In the genomic region with DNA sequence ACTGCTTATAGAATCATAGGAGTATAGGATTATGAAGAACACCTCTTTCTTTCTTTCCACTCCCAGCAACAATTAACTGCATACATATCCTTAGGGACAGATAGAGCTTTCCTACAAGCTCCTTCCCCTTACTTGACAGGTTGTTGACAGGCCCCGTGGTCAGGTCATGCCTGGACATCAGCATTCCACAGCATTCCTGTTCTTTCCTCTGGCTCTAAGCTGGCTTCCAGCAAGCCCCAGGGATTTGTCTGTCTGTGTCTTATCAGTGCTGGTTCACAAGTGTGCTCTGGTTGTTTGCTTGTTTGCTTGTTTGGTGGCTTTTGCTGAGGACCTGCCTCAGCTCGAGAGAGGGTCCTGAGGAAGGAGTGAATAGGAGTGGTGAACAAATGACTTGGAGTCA, we compare ENCODE assay signal across 18 mouse cellular contexts.
"Had no signal": no experiment of that assay in that cellular context is flagged by ENCODE, and none has a peak within 500 bp of the region (broad histone marks: within the 10 kb centered on the region; RNA-seq: fewer than 3 reads in every experiment).

No protein-coding gene starts in this region.

- H3K27me3 ChIP-seq: midbrain, embryonic 12.5 days; neural tube, embryonic 13.5 days; neural tube, embryonic 15.5 days had no signal

- H3K9me3 ChIP-seq: midbrain, embryonic 10.5 days; midbrain, embryonic 12.5 days; neural tube, embryonic 13.5 days had no signal

- H3K4me3 ChIP-seq: midbrain, embryonic 10.5 days; midbrain, embryonic 12.5 days; myocyte; neural tube, embryonic 13.5 days; neural tube, embryonic 15.5 days had no signal

- H3K9ac ChIP-seq: lung, embryonic 14.5 days; midbrain, embryonic 12.5 days; neural tube, embryonic 13.5 days; neural tube, embryonic 15.5 days had no signal

- H3K4me1 ChIP-seq: midbrain, embryonic 10.5 days; midbrain, embryonic 12.5 days; neural tube, embryonic 13.5 days; neural tube, embryonic 15.5 days had no signal

- DNase-seq: lung, embryonic 14.5 days; lung, postnatal 10 days; lung, postnatal 4 days; midbrain, embryonic 14.5 days; retina, postnatal 1 day; right cerebral cortex, adult 18-20 months; right cerebral cortex, postnatal 25 days; right cerebral cortex, postnatal 4 days; spleen, adult 18-20 months; thymus, adult 18-20 months; thymus, postnatal 14 days; thymus, postnatal 36 days had no signal

- H3K36me3 ChIP-seq: midbrain, embryonic 10.5 days; midbrain, embryonic 12.5 days; neural tube, embryonic 13.5 days; neural tube, embryonic 15.5 days had no signal

- ATAC-seq: midbrain, embryonic 16.5 days had no signal

- H3K4me2 ChIP-seq: lung, embryonic 14.5 days; midbrain, embryonic 12.5 days; neural tube, embryonic 13.5 days; neural tube, embryonic 15.5 days had no signal

- H3K27ac ChIP-seq: midbrain, embryonic 10.5 days; midbrain, embryonic 12.5 days; neural tube, embryonic 13.5 days; neural tube, embryonic 15.5 days had no signal
